Mouse (Mus musculus) forebrain, embryonic 14.5 days (tissue): ENCODE data around the gene Tulp4. TPM values are rescaled to one million over a fixed set of nuclear protein-coding genes. Genes with fewer than 3 reads are reported as not detected.

Source experiments
- ATAC-seq: fragments of 200-750 bp; cut with Nextera tagmentation; 2 replicates; pipeline ENCODE4 v1.8.0; 2017; ENCODE audit warnings: mild to moderate bottlenecking, moderate library complexity
- DNase-seq: peaks from one replicate; pipeline ENCODE4 v3.0.0-alpha.2; 2015; ENCODE audit warnings: low spot score
- H3K27ac ChIP-seq: fragments of 300-500 bp; sonication (generic); 2 replicates; pipeline ENCODE4 v1.5.1; 2014; ENCODE audit warnings: low read depth, mild to moderate bottlenecking, control low read depth, low read length, moderate library complexity
- H3K27me3 ChIP-seq: fragments of 300-500 bp; sonication (generic); replicated peaks from 2 replicates; pipeline ENCODE4 v1.6.1; 2014; ENCODE audit warnings: low read length, control low read depth, mixed read lengths; ENCODE audit not compliant: control insufficient read depth, insufficient read depth
- H3K36me3 ChIP-seq: fragments of 300-500 bp; sonication (generic); 2 replicates; pipeline ENCODE4 v1.6.1; 2014; ENCODE audit warnings: low read length, control low read depth; ENCODE audit not compliant: control insufficient read depth, insufficient read depth
- H3K4me1 ChIP-seq: fragments of 300-500 bp; sonication (generic); 2 replicates; pipeline ENCODE4 v1.6.1; 2014; ENCODE audit warnings: antibody characterized with exemption, low read length, control low read depth; ENCODE audit not compliant: control insufficient read depth, insufficient read depth
- H3K4me2 ChIP-seq: fragments of 300-500 bp; sonication (generic); 2 replicates; pipeline ENCODE4 v1.6.1; 2014; ENCODE audit warnings: mild to moderate bottlenecking, control low read depth, low read length
- H3K4me3 ChIP-seq: fragments of 300-500 bp; sonication (generic); 2 replicates; pipeline ENCODE4 v1.5.1; 2014; ENCODE audit warnings: low read depth, low read length, control low read depth
- H3K9ac ChIP-seq: fragments of 300-500 bp; sonication (generic); 2 replicates; pipeline ENCODE4 v1.6.1; 2014; ENCODE audit warnings: mild to moderate bottlenecking, low read length, control low read depth, moderate library complexity
- H3K9me3 ChIP-seq: fragments of 300-500 bp; sonication (generic); replicated peaks from 2 replicates; pipeline ENCODE4 v1.6.1; 2016; ENCODE audit warnings: low read length, control low read depth, mixed read lengths; ENCODE audit not compliant: control insufficient read depth
- WGBS: fragments of 180-500 bp; shearing (Covaris S2); extraction: QIAGEN DNeasy Blood & Tissue Kit; methylation state at CpG from one replicate; pipeline ENCODE4 v1.1.7; 2014; 5-methylcytosine and 5-hydroxymethylcytosine counted together
- polyA plus RNA-seq: library from polyadenylated mRNA; unstranded; fragments of >200 nt; fragmentation: Nextera tagmentation; extraction: Ambion mirVana; gene quantifications from 2 replicates; pipeline ENCODE4 v1.2.1, GENCODE M21; 2014

Tulp4 gene
- polyA plus RNA-seq, 1 experiment from 2014 or later, result 133 TPM

DNA sequence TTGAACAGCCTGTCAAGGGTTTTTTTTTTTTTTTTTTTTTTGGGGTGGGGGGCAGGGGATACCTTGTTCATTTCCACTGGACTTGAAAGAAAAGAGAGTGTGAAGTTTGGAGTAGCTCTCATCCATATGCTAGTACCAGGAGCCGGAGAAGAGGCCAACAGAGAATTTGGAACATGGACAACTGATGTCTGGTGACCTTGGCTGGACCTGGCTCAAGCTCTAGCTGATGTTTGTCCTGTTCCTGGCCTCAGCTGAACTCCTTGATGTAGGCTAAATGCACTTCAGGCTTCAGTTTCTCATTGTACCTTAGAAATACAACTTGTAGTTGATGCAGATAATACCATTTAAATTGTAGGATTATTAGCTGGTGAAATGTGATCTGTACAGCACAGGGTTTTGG lies 56.5 kb downstream of the Tulp4 start:
- no peaks in the 10 kb centered on the region for H3K9me3 ChIP-seq
- DNase-seq (no peak), ATAC-seq (no peak)
- no peak overlapping the region for H3K4me3 ChIP-seq
- no peak overlapping the region for H3K27ac ChIP-seq
- no peaks in the 10 kb centered on the region for H3K4me1 ChIP-seq
- H3K27me3 ChIP-seq, result no peaks in the 10 kb centered on the region
- 100% methylated on average over 1 of the region's 1 CpGs for WGBS
- H3K9ac ChIP-seq, result no peak overlapping the region
- H3K4me2 ChIP-seq, result no peak overlapping the region
- no peaks in the 10 kb centered on the region for H3K36me3 ChIP-seq

GRCm38 (mm10) chr17:6164911-6165310 lies 58.7 kb downstream of the Tulp4 start:
- WGBS, result 71% methylated on average over 4 of the region's 4 CpGs
- Histone ChIP-seq H3K27me3 (no peaks in the 10 kb centered on the region), H3K4me1 (no peaks in the 10 kb centered on the region), H3K27ac (no peak overlapping the region), H3K4me3 (no peak overlapping the region), H3K36me3 (no peaks in the 10 kb centered on the region), H3K9ac (no peak overlapping the region), H3K9me3 (no peaks in the 10 kb centered on the region), H3K4me2 (no peak overlapping the region)
- ATAC-seq (no peak), DNase-seq (no peak)

DNA sequence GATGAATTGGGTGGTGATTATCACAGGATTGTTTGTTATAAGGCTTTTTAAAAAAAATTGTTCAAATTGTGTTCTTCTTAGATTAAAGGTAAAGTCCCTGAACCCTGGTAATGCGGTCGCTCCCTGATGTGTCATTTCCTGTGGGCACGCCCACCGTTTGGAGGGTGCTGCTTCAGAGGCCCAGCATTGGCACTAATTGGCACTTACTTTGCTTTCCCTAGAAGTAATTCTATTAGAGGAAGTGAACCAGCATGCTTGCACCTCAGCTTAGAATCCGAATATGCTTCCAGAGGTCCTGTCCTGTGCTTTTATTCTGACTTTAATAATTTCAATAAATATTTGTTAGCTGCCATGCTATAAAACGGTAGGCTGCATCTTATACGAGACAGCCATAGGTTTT lies 66.2 kb downstream of the Tulp4 start:
- Histone ChIP-seq H3K27ac (peak overlapping the region; percentile 39; the same call in 1 of the 2 replicates), H3K27me3 (no peaks in the 10 kb centered on the region), H3K4me1 (no peaks in the 10 kb centered on the region), H3K36me3 (peaks cover 11% of the 10 kb centered on the region), H3K4me3 (no peak overlapping the region), H3K9ac (no peak overlapping the region), H3K4me2 (no peak overlapping the region), H3K9me3 (no peaks in the 10 kb centered on the region)
- 73% methylated on average over 7 of the region's 7 CpGs for WGBS
- no peak for DNase-seq
- no peak for ATAC-seq

- WGBS, result 67% methylated on average over 5 of the region's 5 CpGs
- Histone ChIP-seq H3K4me2 (no peak overlapping the region), H3K4me1 (no peaks in the 10 kb centered on the region), H3K27me3 (no peaks in the 10 kb centered on the region), H3K4me3 (no peak overlapping the region), H3K36me3 (peaks cover 16% of the 10 kb centered on the region), H3K9ac (no peak overlapping the region), H3K27ac (peak overlapping the region; percentile 39; the same call in 1 of the 2 replicates), H3K9me3 (no peaks in the 10 kb centered on the region)
- no peak for ATAC-seq
- peak; percentile 13 for DNase-seq
These were observed 66.9 kb downstream of the Tulp4 start for GRCm38 (mm10) chr17:6172926-6173690.

GRCm38 (mm10) chr17:6174574-6174973 lies 68.3 kb downstream of the Tulp4 start:
- H3K4me2 ChIP-seq, result no peak overlapping the region
- H3K9me3 ChIP-seq, result no peaks in the 10 kb centered on the region
- no peaks in the 10 kb centered on the region for H3K27me3 ChIP-seq
- no peaks in the 10 kb centered on the region for H3K4me1 ChIP-seq
- H3K36me3 ChIP-seq, result peaks cover 25% of the 10 kb centered on the region
- ATAC-seq (no peak), DNase-seq (no peak)
- H3K27ac ChIP-seq, result no peak overlapping the region
- 74% methylated on average over 1 of the region's 1 CpGs for WGBS
- no peak overlapping the region for H3K4me3 ChIP-seq
- no peak overlapping the region for H3K9ac ChIP-seq

DNA sequence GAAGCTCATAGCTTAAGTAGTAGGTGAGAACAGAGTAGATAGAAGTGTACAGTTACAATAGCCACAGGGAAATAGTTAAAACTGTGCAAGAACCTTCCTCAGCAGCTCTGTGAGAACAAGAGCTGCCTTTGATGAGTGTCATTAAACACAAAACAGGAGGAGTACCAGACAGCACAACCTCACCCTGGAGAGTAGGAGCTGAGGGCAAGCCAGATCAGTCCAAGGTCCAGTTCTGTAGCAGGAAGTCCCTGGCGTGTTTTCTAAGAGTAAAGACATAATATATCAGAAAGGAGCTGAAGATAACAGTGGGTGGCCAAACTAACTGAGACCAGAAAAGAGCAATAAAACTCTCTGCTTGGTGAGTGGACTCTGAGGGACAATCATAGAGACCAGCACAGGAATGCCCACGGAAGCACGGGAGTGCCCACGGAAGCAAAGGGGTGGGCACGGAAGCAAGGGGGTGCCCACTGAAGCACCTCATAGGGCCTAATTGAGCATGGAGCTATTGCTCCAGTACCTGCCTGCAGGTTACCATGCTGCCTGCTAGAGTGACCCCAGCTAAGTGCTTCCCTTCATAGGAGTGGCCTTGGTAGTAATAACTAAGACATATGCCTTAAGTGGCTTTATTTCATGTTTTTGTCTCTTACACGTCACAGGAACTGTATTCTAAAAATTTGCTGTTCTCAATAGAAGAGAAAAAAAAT lies 72.5 kb downstream of the Tulp4 start:
- H3K4me1 ChIP-seq, result no peaks in the 10 kb centered on the region
- WGBS, result 92% methylated on average over 6 of the region's 6 CpGs
- no peak for ATAC-seq

GRCm38 (mm10) chr17:6179389-6179788 lies 73.2 kb downstream of the Tulp4 start:
- DNase-seq (no peak), ATAC-seq (no peak)
- no peak overlapping the region for H3K4me3 ChIP-seq
- H3K4me1 ChIP-seq, result no peaks in the 10 kb centered on the region
- H3K4me2 ChIP-seq, result no peak overlapping the region
- 40% methylated on average over 4 of the region's 4 CpGs for WGBS
- H3K27ac ChIP-seq, result no peak overlapping the region
- H3K9me3 ChIP-seq, result no peaks in the 10 kb centered on the region
- no peaks in the 10 kb centered on the region for H3K27me3 ChIP-seq
- peaks cover 36% of the 10 kb centered on the region for H3K36me3 ChIP-seq
- H3K9ac ChIP-seq, result no peak overlapping the region

More for the DNA sequence above, 72.5 kb downstream of the Tulp4 start:
- Histone ChIP-seq H3K27me3 (no peaks in the 10 kb centered on the region), H3K36me3 (peaks cover 36% of the 10 kb centered on the region), H3K4me2 (no peak overlapping the region), H3K9me3 (no peaks in the 10 kb centered on the region), H3K9ac (no peak overlapping the region), H3K4me3 (no peak overlapping the region), H3K27ac (no peak overlapping the region; the same call in 1 of the 2 replicates)
- DNase-seq, result no peak

DNA sequence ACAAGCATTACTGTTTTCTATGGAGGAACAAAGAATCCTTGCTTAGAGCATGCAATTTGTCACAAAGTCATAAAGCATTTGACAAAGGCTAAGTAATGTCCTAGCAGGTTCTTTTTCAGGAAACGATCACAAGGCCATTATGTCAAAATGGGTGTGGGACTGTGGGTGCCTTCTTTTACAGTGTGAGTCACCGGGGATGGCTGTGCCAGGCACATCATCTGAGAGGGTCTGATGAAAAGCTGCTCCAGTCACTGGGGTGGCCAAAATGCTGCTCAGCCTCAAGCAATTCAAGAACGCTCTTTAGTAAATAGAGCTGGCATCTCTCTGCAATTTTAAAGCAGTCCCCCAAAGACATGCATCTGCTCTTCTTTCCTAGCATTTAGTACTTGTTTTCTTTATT lies 74.2 kb downstream of the Tulp4 start:
- 78% methylated on average over 3 of the region's 3 CpGs for WGBS
- no peaks in the 10 kb centered on the region for H3K27me3 ChIP-seq
- ATAC-seq (no peak), DNase-seq (no peak)
- no peak overlapping the region for H3K9ac ChIP-seq
- no peak overlapping the region for H3K4me2 ChIP-seq
- no peaks in the 10 kb centered on the region for H3K4me1 ChIP-seq
- H3K4me3 ChIP-seq, result no peak overlapping the region
- H3K27ac ChIP-seq, result no peak overlapping the region
- H3K9me3 ChIP-seq, result no peaks in the 10 kb centered on the region
- H3K36me3 ChIP-seq, result peaks cover 41% of the 10 kb centered on the region

DNA sequence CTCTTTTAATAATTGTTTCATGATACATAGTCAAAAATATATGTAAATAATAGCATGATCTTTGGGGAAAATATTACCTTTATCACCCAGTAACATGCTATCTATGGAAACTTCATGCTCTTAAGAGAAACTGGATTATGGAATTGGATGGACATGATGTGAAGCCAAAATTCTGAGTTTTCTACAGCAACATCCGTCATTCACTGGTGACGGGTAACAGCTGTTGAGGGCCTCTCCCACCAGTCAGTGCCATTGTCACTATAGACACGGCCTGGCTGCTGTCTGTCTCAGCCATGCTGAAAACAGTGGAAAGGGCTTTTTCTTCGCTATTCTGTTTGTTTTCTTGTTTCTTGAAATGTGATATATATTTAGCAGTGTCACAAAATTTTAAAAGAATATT lies 76.5 kb downstream of the Tulp4 start:
- Histone ChIP-seq H3K27ac (no peak overlapping the region), H3K4me2 (no peak overlapping the region), H3K27me3 (no peaks in the 10 kb centered on the region), H3K4me3 (no peak overlapping the region), H3K36me3 (peaks cover 50% of the 10 kb centered on the region), H3K9ac (no peak overlapping the region), H3K9me3 (no peaks in the 10 kb centered on the region), H3K4me1 (no peaks in the 10 kb centered on the region)
- ATAC-seq (no peak), DNase-seq (no peak)
- WGBS, result 69% methylated on average over 4 of the region's 4 CpGs
